Mouse (Mus musculus) midbrain, embryonic 13.5 days (tissue): ENCODE measurements around the gene Fkbp5. TPM values are rescaled to one million over a fixed set of nuclear protein-coding genes. Genes with fewer than 3 reads are reported as not detected.

Experiments used
- ATAC-seq: fragments of 200-750 bp; cut with Nextera tagmentation; 2 replicates; pipeline ENCODE4 v1.8.0; 2017; ENCODE audit warnings: mild to moderate bottlenecking, moderate TSS enrichment, moderate library complexity
- H3K27ac ChIP-seq: fragments of 300-500 bp; sonication (generic); 2 replicates; pipeline ENCODE4 v1.5.1; 2015; ENCODE audit warnings: inconsistent platforms, mild to moderate bottlenecking, moderate library complexity
- H3K27me3 ChIP-seq: fragments of 300-500 bp; sonication (generic); 2 replicates; pipeline ENCODE4 v1.6.1; 2015; ENCODE audit warnings: mild to moderate bottlenecking, inconsistent platforms
- H3K36me3 ChIP-seq: fragments of 300-500 bp; sonication (generic); 2 replicates; pipeline ENCODE4 v1.6.1; 2015; ENCODE audit warnings: mild to moderate bottlenecking, inconsistent platforms
- H3K4me1 ChIP-seq: fragments of 300-500 bp; sonication (generic); replicated peaks from 2 replicates; pipeline ENCODE4 v1.6.1; 2015; ENCODE audit warnings: inconsistent platforms
- H3K4me2 ChIP-seq: fragments of 300-500 bp; sonication (generic); replicated peaks from 2 replicates; pipeline ENCODE4 v1.6.1; 2015; ENCODE audit warnings: moderate library complexity, mild to moderate bottlenecking, inconsistent platforms
- H3K4me3 ChIP-seq: fragments of 300-500 bp; sonication (generic); replicated peaks from 2 replicates; pipeline ENCODE4 v1.5.1; 2015; ENCODE audit warnings: mild to moderate bottlenecking, inconsistent platforms
- H3K9ac ChIP-seq: fragments of 300-500 bp; sonication (generic); replicated peaks from 2 replicates; pipeline ENCODE4 v1.6.1; 2015; ENCODE audit warnings: mild to moderate bottlenecking, inconsistent platforms
- H3K9me3 ChIP-seq: fragments of 300-500 bp; sonication (generic); 2 replicates; pipeline ENCODE4 v1.6.1; 2016; ENCODE audit warnings: mild to moderate bottlenecking, inconsistent platforms
- WGBS: fragments of 180-500 bp; shearing (Covaris S2); methylation state at CpG from one replicate; pipeline ENCODE4 v1.1.7; 2015; 5-methylcytosine and 5-hydroxymethylcytosine counted together
- polyA plus RNA-seq: library from polyadenylated mRNA; unstranded; fragments of >200 nt; fragmentation: Nextera tagmentation; extraction: Ambion mirVana; gene quantifications from 2 replicates; pipeline ENCODE4 v1.2.1, GENCODE M21; 2015

Fkbp5 gene
- polyA plus RNA-seq, 1 experiment from 2014 or later = 30.9 TPM

DNA sequence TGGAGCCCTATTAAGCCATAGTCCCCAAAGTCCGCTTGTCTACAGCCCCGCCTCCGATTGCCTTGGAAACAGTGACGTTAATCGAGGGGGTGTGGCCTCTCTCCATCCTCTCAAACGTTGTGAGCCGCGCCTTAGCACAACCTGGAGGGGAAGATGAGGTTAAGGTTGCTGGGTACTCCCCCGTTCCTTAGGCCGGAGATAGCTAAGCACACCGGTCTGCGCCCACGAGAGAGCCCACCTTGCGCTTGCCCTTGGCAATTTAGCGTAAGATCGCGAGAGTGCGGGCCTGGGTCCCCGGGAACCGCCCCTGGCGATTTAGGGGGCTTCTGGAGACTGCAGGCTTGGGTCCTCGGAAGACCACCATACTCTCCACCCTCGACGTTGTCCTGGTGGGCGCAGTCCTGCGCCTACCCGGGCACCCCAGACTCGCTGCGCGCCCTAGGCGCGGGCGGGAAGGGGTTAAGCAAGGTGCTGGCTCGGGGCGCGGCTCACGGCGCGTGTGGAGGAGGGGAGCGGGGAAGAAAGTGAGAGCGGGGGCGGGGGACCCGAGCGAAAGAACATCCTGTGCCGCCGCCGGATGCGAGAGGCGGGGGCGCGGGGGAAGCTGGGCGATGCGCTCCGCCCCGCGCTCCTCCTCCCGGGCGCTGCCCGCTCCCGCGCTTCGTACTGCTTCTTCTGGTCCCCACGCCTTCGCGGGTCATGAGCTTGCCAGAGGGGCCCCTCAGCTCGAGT lies 5.5 kb upstream of the Fkbp5 start:
- ATAC-seq = peak; percentile 80
- Histone ChIP-seq H3K27ac (peak overlapping the region; percentile 91), H3K27me3 (peaks cover 50% of the 10 kb centered on the region), H3K9ac (peak overlapping the region; percentile 85), H3K36me3 (no peaks in the 10 kb centered on the region), H3K9me3 (no peaks in the 10 kb centered on the region), H3K4me3 (peak overlapping the region; percentile 73), H3K4me2 (peak overlapping the region; percentile 93), H3K4me1 (peaks cover 30% of the 10 kb centered on the region)
- WGBS = under 1% methylated on average over 49 of the region's 66 CpGs

DNA sequence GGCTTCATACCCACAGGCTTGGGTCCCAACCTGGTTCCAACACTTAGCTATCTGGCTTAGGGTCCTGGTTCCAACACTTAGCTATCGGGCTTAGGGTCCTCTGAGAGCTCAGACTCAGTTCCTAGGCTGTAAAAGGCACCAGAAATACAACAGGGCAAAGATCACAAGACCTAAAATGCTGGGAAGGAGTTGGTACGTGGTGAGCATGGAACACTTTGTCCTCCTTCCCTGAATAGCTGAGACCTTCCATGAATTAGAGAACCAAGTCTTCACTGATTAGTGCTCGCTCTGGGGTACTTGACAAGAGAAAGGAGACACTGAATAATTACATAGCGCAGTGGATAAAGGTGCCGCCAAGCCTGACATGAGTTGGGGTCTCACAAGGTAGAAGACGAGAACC lies 4.6 kb upstream of the Fkbp5 start:
- ATAC-seq = no peak
- no peaks in the 10 kb centered on the region for H3K36me3 ChIP-seq
- H3K4me2 ChIP-seq = peak overlapping the region; percentile 93
- H3K4me1 ChIP-seq = peaks cover 30% of the 10 kb centered on the region
- WGBS = 43% methylated on average over 6 of the region's 6 CpGs
- H3K27me3 ChIP-seq = peaks cover 47% of the 10 kb centered on the region
- no peak overlapping the region for H3K9ac ChIP-seq
- H3K4me3 ChIP-seq = peak overlapping the region; percentile 73
- H3K9me3 ChIP-seq = no peaks in the 10 kb centered on the region
- no peak overlapping the region for H3K27ac ChIP-seq

DNA sequence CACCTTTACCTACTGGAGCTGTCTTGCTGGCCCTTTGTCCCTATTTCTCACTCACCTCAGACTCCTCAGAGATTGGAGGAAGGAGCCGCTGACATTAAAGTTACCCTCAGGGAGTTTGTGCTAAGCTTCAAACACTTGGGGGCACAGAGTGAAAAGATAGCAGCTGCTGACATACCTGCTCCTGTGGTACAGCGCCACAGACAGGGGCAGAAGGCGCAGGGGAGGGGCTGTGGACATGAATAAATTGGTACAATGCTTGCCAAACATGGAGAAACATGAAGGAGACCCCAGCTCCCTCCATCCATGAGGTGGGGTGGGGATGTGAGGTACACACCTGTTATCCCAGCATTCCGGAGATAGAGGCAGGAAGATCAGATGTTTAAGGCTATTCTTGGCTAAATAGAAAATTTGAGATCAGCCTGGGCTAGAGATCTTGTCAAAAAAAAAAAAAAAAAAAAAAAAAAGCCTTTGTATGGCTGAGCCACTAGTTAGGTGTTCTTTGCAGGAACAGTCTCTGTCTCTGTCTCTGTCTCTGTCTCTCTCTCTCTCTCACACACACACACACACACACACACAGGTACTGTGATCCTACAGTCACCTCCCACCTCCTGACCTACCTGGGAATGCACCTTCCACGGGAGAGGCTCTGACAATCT lies 3.9 kb upstream of the Fkbp5 start:
- H3K4me2 ChIP-seq = no peak overlapping the region
- no peak overlapping the region for H3K4me3 ChIP-seq
- peaks cover 54% of the 10 kb centered on the region for H3K27me3 ChIP-seq
- 65% methylated on average over 5 of the region's 5 CpGs for WGBS
- H3K27ac ChIP-seq = no peak overlapping the region
- no peaks in the 10 kb centered on the region for H3K36me3 ChIP-seq
- ATAC-seq = no peak
- no peak overlapping the region for H3K9ac ChIP-seq
- peaks cover 30% of the 10 kb centered on the region for H3K4me1 ChIP-seq
- no peaks in the 10 kb centered on the region for H3K9me3 ChIP-seq

DNA sequence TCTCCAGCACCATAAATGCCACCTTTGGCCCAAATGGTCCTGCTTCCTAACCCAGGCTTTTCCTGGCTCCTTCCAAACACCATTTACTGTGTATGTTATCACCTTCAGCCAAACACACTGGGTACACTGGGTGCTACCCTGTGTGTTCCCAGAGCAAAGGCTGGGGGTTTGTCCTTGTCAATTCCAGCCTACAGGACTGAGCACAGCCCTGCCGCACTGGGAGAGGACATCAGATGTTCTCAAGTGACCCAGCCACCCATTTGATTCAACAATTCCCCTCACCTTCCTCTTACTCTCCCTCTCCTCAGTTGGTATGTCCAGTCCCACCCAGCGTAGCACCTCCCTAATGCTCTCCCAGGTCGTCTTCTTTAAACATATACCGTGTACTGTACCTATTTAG lies 3.2 kb upstream of the Fkbp5 start:
- Histone ChIP-seq H3K36me3 (no peaks in the 10 kb centered on the region), H3K4me3 (no peak overlapping the region), H3K27ac (no peak overlapping the region), H3K4me2 (no peak overlapping the region), H3K27me3 (peaks cover 58% of the 10 kb centered on the region), H3K9me3 (no peaks in the 10 kb centered on the region), H3K9ac (no peak overlapping the region), H3K4me1 (peaks cover 30% of the 10 kb centered on the region)
- no peak for ATAC-seq
- WGBS = 87% methylated on average over 4 of the region's 4 CpGs

DNA sequence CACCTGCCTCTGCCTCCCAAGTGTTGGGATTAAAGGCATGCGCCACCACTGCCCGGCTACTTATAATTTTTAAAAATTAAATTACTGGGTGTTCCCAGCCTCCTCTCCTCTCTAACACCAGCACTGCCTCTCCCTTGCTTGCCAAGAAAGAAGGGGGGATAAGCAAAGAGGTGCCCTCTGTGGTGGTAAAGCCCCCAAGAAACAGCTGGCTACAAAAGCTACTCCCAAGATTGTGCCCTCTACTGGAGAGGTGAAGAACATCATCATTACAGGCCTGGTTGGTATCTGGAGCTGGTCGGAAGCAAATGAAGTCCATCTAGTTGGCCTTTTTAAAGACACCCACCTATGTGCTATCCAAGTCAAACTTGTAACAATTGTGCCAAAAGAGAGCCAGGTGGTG lies 2.5 kb upstream of the Fkbp5 start:
- WGBS = 97% methylated on average over 3 of the region's 3 CpGs
- H3K27me3 ChIP-seq = peaks cover 56% of the 10 kb centered on the region

DNA sequence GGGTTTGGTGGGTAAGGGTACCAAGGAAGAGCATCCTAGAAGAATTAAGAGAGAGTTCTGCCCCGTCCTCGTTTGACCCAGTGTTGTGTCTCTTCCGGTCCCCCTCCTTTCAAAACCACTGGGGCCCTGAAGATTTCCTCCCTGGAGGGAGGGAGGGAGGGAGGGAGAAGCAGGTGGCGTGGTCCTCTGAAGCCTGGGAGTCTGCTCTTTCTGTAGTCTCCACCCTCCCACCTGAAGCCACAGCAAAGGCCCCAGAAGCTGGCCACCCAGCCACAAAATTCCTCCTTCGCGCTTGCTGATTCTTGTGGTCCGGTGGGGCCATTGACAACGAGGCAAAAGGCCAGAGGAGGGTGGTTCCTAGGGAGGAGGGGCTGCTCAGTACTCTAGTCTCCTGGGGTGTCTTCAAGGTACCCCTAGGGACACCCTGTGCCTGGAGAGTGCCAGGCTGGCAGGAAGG lies 1.3 kb upstream of the Fkbp5 start:
- WGBS = 26% methylated on average over 8 of the region's 8 CpGs

More for the DNA sequence above, 2.5 kb upstream of the Fkbp5 start:
- no peaks in the 10 kb centered on the region for H3K36me3 ChIP-seq
- H3K9ac ChIP-seq = no peak overlapping the region
- H3K4me3 ChIP-seq = no peak overlapping the region
- ATAC-seq = no peak
- H3K4me1 ChIP-seq = peaks cover 30% of the 10 kb centered on the region
- no peak overlapping the region for H3K4me2 ChIP-seq
- no peaks in the 10 kb centered on the region for H3K9me3 ChIP-seq
- H3K27ac ChIP-seq = no peak overlapping the region

DNA sequence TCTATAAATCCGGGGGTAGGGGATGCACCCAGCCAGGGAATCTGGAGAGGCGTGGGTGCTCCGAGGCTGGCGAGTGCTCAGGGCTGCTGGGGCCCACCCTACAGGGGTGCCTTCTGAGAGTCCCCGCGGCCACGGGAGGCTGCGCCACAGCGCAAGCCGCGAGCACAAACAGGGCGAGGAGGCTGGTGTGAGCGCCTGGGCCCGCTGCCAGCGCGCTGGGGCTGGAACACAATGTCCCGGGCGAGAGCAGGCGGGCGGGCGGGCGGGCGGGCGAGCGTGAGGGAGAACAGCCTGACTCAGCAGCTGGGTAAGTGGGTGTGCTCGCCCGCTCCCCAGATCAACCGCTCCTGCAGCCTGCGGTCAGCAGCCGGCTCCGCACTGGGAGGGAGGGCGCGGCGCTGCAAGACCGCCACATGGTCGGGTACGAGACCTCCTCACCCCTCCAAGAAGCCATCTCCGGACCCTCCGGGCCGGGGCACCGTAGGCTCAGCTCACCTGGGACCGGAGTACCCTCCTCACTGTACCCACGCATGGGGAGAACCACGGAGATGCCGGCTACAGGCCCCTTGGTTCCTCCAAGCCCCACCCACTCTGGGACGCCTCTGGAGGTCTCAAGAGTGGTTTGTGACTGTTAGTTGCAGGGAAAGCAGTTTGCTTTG lies 758 bp upstream of the Fkbp5 start:
- peak overlapping the region; percentile 84 for H3K4me2 ChIP-seq
- H3K36me3 ChIP-seq = no peaks in the 10 kb centered on the region
- under 1% methylated on average over 41 of the region's 46 CpGs for WGBS
- H3K4me3 ChIP-seq = peak overlapping the region; percentile 47
- peaks cover 23% of the 10 kb centered on the region for H3K4me1 ChIP-seq
- peak overlapping the region; percentile 73 for H3K27ac ChIP-seq
- peak overlapping the region; percentile 76 for H3K9ac ChIP-seq
- no peaks in the 10 kb centered on the region for H3K9me3 ChIP-seq
- ATAC-seq = peak; percentile 72
- H3K27me3 ChIP-seq = peaks cover 48% of the 10 kb centered on the region

More for the DNA sequence above, 1.3 kb upstream of the Fkbp5 start:
- no peak for ATAC-seq
- H3K27ac ChIP-seq = peak overlapping the region; percentile 73; the same call in 1 of the 2 replicates
- H3K9ac ChIP-seq = peak overlapping the region; percentile 76
- H3K27me3 ChIP-seq = peaks cover 50% of the 10 kb centered on the region
- H3K4me3 ChIP-seq = peak overlapping the region; percentile 47
- peaks cover 29% of the 10 kb centered on the region for H3K4me1 ChIP-seq
- no peaks in the 10 kb centered on the region for H3K9me3 ChIP-seq
- H3K4me2 ChIP-seq = peak overlapping the region; percentile 84
- no peaks in the 10 kb centered on the region for H3K36me3 ChIP-seq

DNA sequence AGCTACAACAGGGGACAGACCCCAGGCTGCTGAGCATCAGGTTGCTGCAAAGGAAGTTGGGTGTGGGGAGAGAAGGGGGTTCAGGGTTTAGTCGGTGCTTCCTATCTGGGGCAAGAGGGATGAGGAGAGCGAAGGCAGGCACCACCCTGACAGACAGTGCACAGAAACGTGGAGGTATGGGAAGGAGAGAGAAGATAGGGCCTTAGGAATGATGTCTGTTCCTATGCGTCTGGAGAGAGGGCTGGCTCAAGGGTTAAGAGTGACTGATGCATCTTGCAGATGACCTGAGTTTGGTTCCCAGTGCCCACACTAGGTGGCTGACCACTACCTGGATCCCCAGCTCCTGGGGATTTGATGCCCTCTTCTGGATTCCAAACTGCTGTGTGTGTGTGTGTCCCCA lies 446 bp downstream of the Fkbp5 start:
- Histone ChIP-seq H3K4me1 (peaks cover 19% of the 10 kb centered on the region), H3K27ac (no peak overlapping the region), H3K9ac (no peak overlapping the region), H3K4me3 (no peak overlapping the region), H3K4me2 (peak overlapping the region; percentile 84; the same call in 1 of the 2 replicates), H3K27me3 (peaks cover 47% of the 10 kb centered on the region), H3K36me3 (no peaks in the 10 kb centered on the region), H3K9me3 (no peaks in the 10 kb centered on the region)
- ATAC-seq = no peak
- 78% methylated on average over 4 of the region's 4 CpGs for WGBS

DNA sequence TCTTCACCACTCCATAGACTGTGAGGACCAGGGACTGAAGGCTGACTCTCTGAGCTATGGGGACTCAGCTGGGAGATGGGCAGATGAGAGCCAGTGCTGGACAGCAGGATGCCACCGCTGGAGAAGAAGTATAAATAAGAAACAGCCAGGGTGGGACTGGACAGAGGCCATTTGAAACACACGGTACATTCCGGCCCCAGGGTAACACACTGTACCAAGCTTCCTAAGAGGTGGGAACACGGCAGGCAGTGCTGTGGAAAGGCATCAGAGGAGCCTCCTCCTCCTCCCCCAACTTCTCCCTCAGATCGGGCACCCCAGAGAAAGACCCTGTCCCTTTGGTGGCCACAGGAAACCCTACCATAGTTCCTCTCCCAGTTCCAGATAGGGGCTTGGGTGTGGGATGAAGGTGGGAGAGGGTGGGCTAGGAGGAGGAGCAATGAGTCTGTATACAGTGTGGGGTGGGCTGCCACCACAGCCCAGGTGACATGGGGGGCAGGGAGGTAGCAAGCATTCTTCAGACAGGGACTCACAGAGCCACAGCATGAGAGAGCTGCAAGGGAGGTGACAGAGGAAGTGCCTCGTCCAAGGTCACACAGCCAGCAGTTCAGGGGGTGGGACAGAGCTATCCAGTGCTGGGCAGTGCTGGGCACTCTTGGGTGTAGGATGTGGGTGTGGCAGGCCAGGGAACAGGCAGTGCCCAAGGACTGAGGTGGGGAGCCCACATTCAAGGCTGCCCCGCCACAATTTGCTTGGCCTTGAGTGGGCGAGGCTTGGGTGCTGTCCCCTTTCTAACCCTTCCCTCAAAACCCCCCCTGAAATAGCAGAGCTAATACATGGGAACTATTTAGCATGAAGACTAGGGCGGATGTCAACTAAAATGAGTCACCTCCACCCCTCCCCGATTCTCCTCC lies 1.6 kb downstream of the Fkbp5 start:
- peaks cover 44% of the 10 kb centered on the region for H3K27me3 ChIP-seq
- 76% methylated on average over 10 of the region's 10 CpGs for WGBS
- no peak overlapping the region for H3K27ac ChIP-seq

DNA sequence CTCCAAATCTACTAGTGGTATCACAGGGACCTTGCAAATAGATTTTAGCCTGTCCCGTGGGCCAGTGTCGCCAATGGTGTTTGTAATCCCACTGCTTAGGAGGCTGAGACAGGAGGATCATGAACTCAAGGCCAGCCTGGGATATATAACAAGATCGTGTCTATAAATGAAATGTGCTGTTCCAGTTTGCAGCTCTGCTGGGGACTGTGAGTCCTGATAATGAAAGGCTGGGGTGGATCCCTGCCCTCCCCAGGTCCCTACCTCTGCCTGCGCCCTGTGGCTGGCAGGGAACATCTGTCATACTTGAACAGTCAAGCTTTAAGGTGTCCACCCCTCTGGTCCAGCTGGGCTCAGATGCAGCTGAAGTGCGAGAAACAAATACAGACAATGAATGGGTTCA lies 2.8 kb downstream of the Fkbp5 start:
- H3K4me3 ChIP-seq = no peak overlapping the region
- H3K9me3 ChIP-seq = no peaks in the 10 kb centered on the region
- H3K27ac ChIP-seq = no peak overlapping the region
- WGBS = 60% methylated on average over 5 of the region's 5 CpGs
- peaks cover 30% of the 10 kb centered on the region for H3K4me1 ChIP-seq
- H3K4me2 ChIP-seq = no peak overlapping the region
- no peak for ATAC-seq
- H3K36me3 ChIP-seq = no peaks in the 10 kb centered on the region
- no peak overlapping the region for H3K9ac ChIP-seq
- H3K27me3 ChIP-seq = peaks cover 34% of the 10 kb centered on the region

More for the DNA sequence above, 1.6 kb downstream of the Fkbp5 start:
- no peak overlapping the region for H3K4me2 ChIP-seq
- H3K4me3 ChIP-seq = no peak overlapping the region
- H3K36me3 ChIP-seq = no peaks in the 10 kb centered on the region
- no peak overlapping the region for H3K9ac ChIP-seq
- H3K9me3 ChIP-seq = no peaks in the 10 kb centered on the region
- no peak for ATAC-seq
- H3K4me1 ChIP-seq = peaks cover 26% of the 10 kb centered on the region

DNA sequence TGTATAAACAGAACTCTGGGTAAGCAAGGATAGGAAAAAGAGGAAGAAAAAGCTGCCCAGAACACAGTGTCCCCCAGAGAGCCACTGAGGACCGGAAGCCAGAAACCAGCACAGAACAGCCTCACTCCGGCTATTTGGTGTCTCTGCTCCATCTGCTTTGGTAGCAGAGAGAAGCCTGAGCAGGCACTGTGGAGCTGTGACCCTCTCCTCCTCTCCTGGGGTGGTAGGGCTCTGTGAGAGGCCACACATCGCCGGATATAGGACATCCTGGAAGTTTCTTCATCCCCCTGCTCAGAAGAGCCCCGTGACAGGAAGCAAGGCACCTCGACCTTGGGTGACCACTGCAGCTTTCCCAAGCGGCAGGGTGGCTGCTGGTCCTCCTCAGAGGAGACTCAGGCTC lies 3.5 kb downstream of the Fkbp5 start:
- peaks cover 29% of the 10 kb centered on the region for H3K4me1 ChIP-seq
- 72% methylated on average over 7 of the region's 7 CpGs for WGBS
- no peak overlapping the region for H3K4me2 ChIP-seq
- no peaks in the 10 kb centered on the region for H3K36me3 ChIP-seq
- no peak overlapping the region for H3K4me3 ChIP-seq
- no peak for ATAC-seq
- peaks cover 28% of the 10 kb centered on the region for H3K27me3 ChIP-seq
- no peaks in the 10 kb centered on the region for H3K9me3 ChIP-seq
- no peak overlapping the region for H3K9ac ChIP-seq
- H3K27ac ChIP-seq = no peak overlapping the region
